Mouse (Mus musculus): ENCODE measurements around the gene Olfr1186.
"Not testable (repeated sequence)": the region's sequence is repeated elsewhere in the genome, so short reads cannot be mapped to it uniquely, and the experiment has no call there.

The Olfr1186 gene

GRCm38 (mm10) chr2:88518251-88518650 is at the start of gene Olfr1186:
Gene Olfr1186, plus strand, starts transcription at chr2:88518551.
- Histone ChIP-seq H3K27me3 (ENCODE audit: insufficient read depth, low read length) (no peaks in the 10 kb centered on the region), H3K4me1 (replicated peaks; ENCODE audit: low read depth, low read length) (no peaks in the 10 kb centered on the region), H3K9me3 (ENCODE audit: low read length) (peaks cover 12% of the 10 kb centered on the region; the same call in 1 of the 2 replicates), H3K36me3 (ENCODE audit: insufficient read depth, low read length) (no peaks in the 10 kb centered on the region), H3K4me3 (replicated peaks; ENCODE audit: low read length) (no peak within 1 kb of the TSS)
- no peak for TF ChIP-seq CTCF (conservative IDR thresholded peaks at IDR 0.05; ENCODE audit: low read length)
- no peak for TF ChIP-seq NANOG (IDR thresholded peaks at IDR 0.05; ENCODE audit: borderline replicate concordance, low read length)
- no peak for TF ChIP-seq POU5F1 (IDR thresholded peaks at IDR 0.05; ENCODE audit: borderline replicate concordance, low read length)

- H3K36me3 ChIP-seq (ENCODE audit: insufficient read depth, low read length): no peaks in the 10 kb centered on the region
- H3K4me1 ChIP-seq (replicated peaks; ENCODE audit: low read depth, low read length): no peaks in the 10 kb centered on the region
- H3K27me3 ChIP-seq (ENCODE audit: insufficient read depth, low read length): no peaks in the 10 kb centered on the region
- no peaks in the 10 kb centered on the region for H3K9me3 ChIP-seq (ENCODE audit: low read length)
- H3K4me3 ChIP-seq (replicated peaks; ENCODE audit: low read length): no peak within 1 kb of the TSS
- TF ChIP-seq POU5F1 (IDR thresholded peaks at IDR 0.05; ENCODE audit: borderline replicate concordance, low read length) (no peak), NANOG (IDR thresholded peaks at IDR 0.05; ENCODE audit: borderline replicate concordance, low read length) (no peak), CTCF (conservative IDR thresholded peaks at IDR 0.05; ENCODE audit: low read length) (no peak)
Measured at GRCm38 (mm10) chr2:88483298-88483697, 35.1 kb upstream of the Olfr1186 start, which contains the start of gene Olfr1184. Gene Olfr1184, plus strand, starts transcription at chr2:88483598.

- Histone ChIP-seq H3K4me3 (replicated peaks; ENCODE audit: low read length) (no peak within 1 kb of the TSS), H3K27me3 (ENCODE audit: insufficient read depth, low read length) (no peaks in the 10 kb centered on the region), H3K36me3 (ENCODE audit: insufficient read depth, low read length) (no peaks in the 10 kb centered on the region), H3K4me1 (replicated peaks; ENCODE audit: low read depth, low read length) (no peaks in the 10 kb centered on the region), H3K9me3 (ENCODE audit: low read length) (no peaks in the 10 kb centered on the region)
- TF ChIP-seq POU5F1 (IDR thresholded peaks at IDR 0.05; ENCODE audit: borderline replicate concordance, low read length): no peak
- TF ChIP-seq CTCF (conservative IDR thresholded peaks at IDR 0.05; ENCODE audit: low read length): no peak
- TF ChIP-seq NANOG (IDR thresholded peaks at IDR 0.05; ENCODE audit: borderline replicate concordance, low read length): no peak
Measured at GRCm38 (mm10) chr2:88493020-88493419, 25.3 kb upstream of the Olfr1186 start, which contains the start of gene Olfr1185-ps1. Gene Olfr1185-ps1, plus strand, starts transcription at chr2:88493320.

GRCm38 (mm10) chr2:88525720-88526119 is 7.4 kb downstream of the Olfr1186 start:
- Histone ChIP-seq H3K27me3 (ENCODE audit: insufficient read depth, low read length) (no peaks in the 10 kb centered on the region), H3K9me3 (ENCODE audit: low read length) (peaks cover 18% of the 10 kb centered on the region), H3K4me1 (replicated peaks; ENCODE audit: low read depth, low read length) (no peaks in the 10 kb centered on the region), H3K36me3 (ENCODE audit: insufficient read depth, low read length) (no peaks in the 10 kb centered on the region), H3K4me3 (replicated peaks; ENCODE audit: low read length) (no peak overlapping the region)
- TF ChIP-seq NANOG (IDR thresholded peaks at IDR 0.05; ENCODE audit: borderline replicate concordance, low read length) (no peak), CTCF (conservative IDR thresholded peaks at IDR 0.05; ENCODE audit: low read length) (no peak), POU5F1 (IDR thresholded peaks at IDR 0.05; ENCODE audit: borderline replicate concordance, low read length) (no peak)

- Histone ChIP-seq H3K4me3 (replicated peaks; ENCODE audit: low read length) (no peak within 1 kb of the TSS), H3K27me3 (ENCODE audit: insufficient read depth, low read length) (no peaks in the 10 kb centered on the region), H3K36me3 (ENCODE audit: insufficient read depth, low read length) (no peaks in the 10 kb centered on the region), H3K9me3 (ENCODE audit: low read length) (no peaks in the 10 kb centered on the region), H3K4me1 (replicated peaks; ENCODE audit: low read depth, low read length) (no peaks in the 10 kb centered on the region)
- TF ChIP-seq POU5F1 (IDR thresholded peaks at IDR 0.05; ENCODE audit: borderline replicate concordance, low read length): no peak
- TF ChIP-seq CTCF (conservative IDR thresholded peaks at IDR 0.05; ENCODE audit: low read length): no peak
Measured at GRCm38 (mm10) chr2:88556635-88557034, 38.3 kb downstream of the Olfr1186 start, which contains the start of gene Olfr1188. Gene Olfr1188, plus strand, starts transcription at chr2:88556935.

- H3K27me3 ChIP-seq (ENCODE audit: insufficient read depth, low read length); H3K4me3 ChIP-seq (replicated peaks; ENCODE audit: low read length): not testable (repeated sequence)
Measured at GRCm38 (mm10) chr2:88572696-88573095, 54.3 kb downstream of the Olfr1186 start.

More at GRCm38 (mm10) chr2:88572696-88573095, 54.3 kb downstream of the Olfr1186 start:
- H3K4me1 ChIP-seq (replicated peaks; ENCODE audit: low read depth, low read length); H3K36me3 ChIP-seq (ENCODE audit: insufficient read depth, low read length): not testable (repeated sequence)
- H3K9me3 ChIP-seq (ENCODE audit: low read length): peaks cover 40% of the 10 kb centered on the region
